Mouse (Mus musculus) left cerebral cortex, adult 18-20 months (tissue): ENCODE measurements at regions not wholly inside any gene's neighbourhood (a gene's known extent, or its start where the extent isn't known, plus 50 kb on each side); places are given as distances from the start of the nearest gene placed in this dataset.

ENCODE experiments used
- DNase-seq, 2 experiments: peaks; one replicate each; pipeline ENCODE4 v3.0.0; 2021 to 2022; ENCODE audit warnings: low spot score in 2 of 2, mixed read lengths in 1 of 2

DNA sequence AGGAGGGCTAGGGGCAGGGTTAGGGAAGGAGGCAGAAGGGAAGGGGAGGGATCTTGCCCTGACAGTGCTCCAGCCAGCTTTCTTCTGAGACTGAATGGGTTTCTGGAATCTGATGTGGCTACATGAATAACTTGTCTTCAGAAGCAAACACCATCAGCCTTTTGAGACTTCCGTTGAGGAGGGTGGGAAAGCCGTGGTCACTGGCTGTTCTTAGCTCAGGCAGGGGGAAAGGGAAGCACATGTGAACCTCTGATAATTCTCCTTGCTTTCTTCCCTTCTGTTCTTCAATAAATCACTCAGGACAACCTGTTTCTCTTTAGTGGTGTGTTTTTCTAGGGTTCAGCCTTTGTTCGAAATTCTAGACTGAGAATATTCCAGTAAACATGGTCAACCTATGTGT lies 148.9 kb downstream of the Bcl11a start:
- DNase-seq = no peak

DNA sequence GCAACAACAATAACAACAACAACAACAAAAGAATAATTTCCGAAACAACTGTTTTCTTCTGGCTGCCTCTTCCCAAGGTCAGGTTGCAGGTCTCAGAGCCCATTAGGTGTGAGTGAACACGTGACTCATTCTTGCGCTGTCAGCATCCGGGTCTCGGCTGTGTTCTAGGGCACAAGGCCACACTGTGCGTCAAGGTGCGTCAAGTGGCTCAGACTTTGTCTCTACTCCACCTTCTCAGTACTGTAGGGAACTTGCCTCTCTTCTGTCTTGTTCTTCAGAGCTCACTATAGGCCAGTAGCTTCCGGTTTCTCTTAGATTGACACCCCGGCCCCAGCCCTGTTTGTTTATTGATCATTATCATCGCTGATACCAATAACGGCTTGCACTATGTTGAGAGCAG lies 155.5 kb downstream of the Bcl11a start:
- DNase-seq = no peak

DNA sequence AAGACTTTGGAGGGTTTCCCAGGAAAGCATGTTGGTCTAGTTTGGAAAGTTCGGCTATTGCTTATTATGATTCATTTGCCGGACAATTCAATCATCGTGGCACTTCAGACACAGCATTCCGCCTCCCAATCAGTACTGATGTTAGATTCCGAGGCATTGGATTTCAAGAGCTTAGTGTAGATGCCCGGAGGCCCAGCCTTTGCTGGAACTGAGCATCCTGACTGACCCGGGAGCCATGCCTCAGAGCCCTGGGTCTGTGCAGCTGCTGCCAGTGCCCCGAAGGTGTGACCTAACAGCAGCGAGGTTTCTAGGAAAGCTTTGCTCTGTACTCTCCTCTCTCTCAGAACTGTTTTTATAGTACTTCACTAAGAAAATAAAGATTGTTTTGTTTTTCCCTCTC lies 156.0 kb downstream of the Bcl11a start:
- no peak for DNase-seq

DNA sequence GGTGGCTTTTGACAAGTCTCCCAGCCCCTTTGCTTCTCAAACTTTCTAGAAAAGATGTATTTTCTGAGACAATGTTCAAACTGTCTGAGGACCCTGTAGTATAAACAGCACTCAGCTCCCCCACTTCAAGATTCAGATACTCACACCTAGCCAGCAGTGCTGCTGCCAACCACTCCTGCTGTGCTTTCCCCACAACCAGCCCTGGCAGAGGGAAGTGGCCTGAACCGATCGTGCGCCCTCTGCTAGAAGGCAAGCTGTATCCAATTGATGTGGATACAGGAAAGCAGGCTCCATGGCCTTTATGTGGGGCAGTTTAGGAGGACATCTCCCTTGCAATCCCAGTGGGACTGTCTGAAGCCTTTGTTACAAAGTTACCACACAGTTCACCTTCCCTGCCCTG lies 156.6 kb downstream of the Bcl11a start:
- no peak for DNase-seq

DNA sequence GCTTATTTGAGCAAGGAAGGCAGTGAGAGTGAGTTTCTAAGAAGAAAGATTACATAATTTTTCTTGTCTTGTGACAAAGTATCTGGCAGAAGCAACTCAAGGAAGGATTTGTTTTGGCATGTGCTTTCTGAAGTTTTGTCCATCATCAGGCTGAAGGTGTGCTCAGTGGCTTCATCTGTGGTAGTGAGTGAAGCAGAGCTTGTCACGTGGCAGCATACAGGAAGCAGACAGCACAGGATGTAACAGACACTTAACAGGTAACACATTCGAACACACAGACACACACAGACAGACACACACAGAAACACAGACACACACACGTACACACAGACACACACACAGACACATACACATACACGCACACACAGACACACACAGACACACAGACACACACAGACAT lies 157.5 kb downstream of the Bcl11a start:
- no peak for DNase-seq

DNA sequence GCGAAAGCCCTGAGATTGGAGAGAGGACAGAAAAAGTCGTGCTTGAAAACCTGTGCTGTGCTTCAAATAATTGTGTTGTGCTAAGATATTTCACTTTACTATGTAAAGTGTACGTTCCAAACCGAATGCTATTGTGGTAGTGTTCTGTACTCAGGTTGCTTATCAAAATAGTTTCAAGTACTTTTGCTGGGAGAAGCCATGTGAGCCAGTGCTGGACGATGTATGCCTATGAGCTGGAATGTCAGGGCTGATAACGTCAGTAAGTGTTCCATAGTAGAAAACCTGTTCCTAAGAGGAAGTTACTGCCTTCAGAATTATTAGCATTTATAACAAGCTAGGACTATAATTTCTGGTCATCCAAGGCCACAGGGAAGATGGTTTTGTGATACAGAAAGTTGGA lies 161.8 kb downstream of the Bcl11a start:
- DNase-seq = no peak

DNA sequence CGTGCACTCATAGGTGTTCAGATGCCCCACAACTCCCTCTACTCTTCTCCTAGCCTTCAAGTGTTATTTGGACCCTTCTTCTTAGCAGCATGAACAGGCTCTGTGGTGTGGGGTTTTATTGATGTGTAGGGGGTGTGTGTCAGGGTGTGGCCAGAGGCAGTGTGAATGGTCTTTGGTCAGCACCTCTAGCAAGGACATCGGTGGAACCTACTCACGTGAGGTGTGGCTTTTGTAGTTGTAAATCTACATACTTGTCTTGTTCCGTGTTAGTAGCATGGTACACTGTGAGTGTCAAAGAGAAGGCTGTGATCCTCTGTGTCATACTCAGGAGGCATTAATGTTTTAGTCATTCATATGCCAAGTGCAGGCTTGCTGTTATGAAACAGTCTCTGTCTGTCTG lies 164.2 kb downstream of the Bcl11a start:
- DNase-seq = no peak

DNA sequence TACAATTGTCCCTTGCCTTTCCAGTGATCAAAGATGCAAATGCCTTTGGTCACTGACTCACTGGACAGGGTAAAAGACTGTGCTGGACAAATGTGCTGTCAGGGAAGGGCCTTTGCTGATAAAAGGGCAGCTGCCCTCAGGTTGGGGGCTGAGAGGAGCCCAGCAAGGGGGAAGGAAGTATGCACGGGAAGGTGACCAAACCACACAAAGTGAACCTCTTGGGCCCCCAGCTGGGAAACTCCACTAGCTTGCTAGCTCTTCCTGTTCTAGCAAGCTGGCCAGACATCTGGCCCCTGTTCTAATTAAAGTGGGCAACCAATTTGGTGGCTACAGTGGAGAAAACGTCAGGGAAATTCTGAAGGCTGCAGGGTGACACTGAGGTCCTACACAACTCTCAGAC lies 165.0 kb downstream of the Bcl11a start:
- no peak for DNase-seq

DNA sequence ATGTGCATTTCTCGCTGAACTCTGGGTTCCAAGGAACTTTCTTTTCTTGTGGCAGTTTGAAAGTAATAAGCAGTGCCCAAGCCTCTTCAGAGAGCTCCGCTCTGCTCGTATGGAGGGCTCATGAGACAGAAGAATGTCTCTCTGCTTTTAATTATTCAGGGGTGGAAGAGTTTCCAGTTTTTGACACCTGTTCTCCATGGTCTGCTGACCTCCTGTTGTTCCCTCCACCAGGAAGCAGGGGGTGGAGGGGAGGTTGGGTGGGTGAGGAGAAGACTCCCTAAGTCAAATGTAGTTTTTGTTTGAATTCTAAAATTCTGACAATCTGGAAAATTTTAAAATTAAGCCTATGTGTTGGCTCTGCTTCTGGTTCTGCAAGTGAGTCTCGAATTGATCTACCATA lies 167.5 kb downstream of the Bcl11a start:
- no peak for DNase-seq

DNA sequence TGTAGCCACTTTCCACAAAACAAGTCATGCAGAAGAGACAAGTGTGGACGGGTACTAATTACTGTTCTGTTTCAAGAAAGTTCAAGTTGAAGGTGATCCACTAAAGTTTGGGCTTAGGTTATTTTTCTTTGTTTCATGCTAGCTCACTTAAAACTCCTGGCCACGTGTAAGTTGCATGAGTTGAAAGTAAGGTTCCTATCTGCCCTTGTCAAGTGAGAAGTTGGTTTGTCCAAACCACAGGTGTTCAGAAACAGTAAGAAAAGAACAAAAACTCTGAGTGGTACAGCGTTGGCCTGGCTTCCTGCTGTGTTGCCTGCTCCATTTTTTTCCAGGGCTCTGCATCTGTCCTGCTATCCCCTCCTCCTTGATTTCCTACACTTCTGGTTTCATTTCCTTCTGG lies 168.5 kb downstream of the Bcl11a start:
- no peak for DNase-seq

DNA sequence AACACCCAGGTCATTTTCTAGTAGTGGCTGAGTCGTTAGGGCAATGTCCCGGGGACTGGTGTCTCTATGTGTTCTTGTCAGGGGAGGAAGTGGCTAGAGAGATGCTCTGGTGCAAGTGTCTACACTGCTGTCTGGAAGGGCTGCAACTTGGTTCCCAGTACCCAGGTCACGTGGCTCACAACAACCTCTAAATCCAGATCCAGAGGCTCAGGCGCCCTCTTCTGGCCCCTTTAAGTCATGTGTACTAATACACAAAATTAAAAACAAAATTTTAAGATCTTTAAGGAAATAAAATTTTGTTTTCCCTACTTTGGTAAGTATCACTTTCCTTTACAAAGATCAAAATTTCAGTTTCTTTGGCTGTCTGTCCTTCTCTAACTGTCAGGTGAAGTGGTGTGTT lies 169.4 kb downstream of the Bcl11a start:
- no peak for DNase-seq

DNA sequence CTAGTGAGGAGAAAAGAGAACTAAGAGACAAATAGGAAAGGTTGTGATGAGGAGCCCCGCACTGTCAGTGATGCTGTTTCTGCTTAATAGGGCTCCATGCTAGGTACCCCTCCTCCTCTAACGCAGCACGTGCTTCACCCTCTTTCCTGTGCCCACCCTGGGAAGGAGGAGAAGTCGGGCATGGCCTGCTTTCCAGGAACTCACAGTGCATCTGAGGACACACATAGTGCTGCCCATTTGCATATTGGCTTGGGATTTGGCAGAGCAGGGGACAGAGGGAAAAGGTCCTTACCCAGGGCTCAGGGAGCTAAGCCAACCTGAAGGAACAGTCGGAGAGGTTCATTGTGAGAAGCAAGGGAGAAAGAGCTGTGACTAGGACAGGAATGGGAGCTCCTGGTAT lies 173.7 kb downstream of the Bcl11a start:
- DNase-seq = no peak

DNA sequence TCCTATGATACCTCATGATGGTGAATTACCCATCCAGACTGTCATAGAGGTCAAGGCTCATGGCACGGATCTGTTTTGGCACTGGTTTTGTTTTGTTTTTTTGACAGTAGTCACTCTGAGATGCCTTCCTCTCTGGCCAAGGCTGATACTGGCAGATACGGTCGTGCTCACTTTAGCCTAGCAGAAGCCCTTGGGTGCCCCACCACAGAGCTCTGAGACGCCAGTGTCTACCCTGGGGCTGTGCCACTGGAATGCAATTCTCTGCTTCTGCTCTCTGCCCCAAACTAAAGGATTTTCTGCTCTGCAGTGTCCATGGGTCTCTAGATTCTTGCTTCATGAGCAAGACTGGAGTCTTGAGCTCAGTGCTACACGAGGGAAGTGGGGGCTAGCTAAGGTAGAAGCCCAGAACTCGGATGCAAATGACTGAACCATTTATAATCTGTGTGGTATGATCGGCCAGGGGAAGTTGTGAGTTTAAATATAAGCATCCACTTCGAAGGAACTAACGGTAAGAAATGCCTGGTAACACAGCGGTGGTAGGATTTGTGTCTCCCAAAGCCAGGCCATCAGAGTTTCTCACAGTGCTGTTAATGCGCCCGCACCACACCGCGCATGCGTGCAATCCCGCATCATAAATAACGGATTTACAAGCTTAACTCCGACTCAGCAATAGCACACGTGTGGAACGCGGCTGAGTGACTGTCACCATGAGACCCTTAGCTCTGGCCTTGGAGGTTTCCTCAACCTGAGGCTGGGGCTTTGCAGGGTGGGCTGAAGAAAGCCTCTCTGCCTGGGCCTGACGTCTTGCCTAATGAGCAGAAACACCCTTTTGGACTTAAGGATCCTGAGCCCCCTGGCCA lies 177.6 kb downstream of the Bcl11a start:
- no peak for DNase-seq

DNA sequence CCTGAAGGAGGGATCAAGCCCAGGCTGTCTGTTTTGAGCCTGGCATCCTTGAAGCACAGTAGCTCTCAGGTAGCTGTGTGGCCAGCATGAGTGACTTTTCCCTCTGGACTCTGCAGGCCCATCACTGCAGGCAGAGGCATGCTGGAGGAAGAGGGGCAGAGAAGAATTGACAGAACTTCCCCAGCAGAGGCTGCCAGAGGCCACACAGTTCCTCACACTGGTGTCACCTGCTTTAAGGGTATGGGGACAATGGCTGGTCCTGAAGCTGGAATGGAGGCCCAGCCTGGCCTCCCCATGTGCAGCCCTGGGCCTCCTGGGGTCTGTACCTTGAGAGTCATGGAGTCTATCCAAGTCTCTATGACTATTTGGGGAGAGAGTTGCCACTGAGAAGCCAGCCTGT lies 179.9 kb downstream of the Bcl11a start:
- no peak for DNase-seq

DNA sequence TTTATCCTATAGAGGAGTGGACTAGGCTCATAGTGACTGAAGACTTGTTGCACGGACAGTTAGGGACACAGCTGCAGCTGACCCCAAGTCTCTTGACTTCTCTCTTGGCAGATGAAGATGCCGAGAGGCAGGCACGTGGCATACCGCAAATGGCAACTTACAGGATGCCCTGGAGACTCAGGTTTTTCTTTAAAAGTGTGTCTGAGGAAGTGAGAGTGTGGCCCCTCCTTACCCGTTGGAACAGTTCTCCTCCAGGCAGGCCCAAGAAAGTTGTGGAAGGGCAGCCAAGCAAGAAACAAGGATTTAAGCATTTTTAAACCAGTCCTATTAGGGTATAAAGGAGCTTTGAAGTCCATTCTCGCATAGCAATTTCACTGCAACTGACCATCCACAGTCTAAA lies 180.5 kb downstream of the Bcl11a start:
- DNase-seq = no peak

DNA sequence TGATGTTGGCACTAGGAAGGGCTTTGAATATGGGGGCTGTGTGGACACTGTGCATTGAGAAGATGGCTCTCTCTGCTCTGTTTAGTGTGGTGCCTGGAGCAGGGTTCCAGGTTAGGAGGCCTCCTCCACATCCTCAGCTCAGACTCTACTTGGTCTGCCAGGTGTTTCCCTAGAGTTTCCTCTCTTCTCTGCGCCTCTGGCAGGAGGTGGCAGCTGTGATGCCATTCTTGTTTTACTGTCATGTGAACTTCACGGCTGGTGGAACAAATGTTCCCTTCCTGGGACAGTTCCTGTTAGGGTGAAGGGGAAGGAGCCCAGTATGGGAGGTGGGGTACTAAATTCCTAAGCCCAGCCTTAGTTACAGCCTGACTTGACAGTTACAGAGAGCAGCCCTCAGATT lies 181.8 kb downstream of the Bcl11a start:
- DNase-seq = no peak

DNA sequence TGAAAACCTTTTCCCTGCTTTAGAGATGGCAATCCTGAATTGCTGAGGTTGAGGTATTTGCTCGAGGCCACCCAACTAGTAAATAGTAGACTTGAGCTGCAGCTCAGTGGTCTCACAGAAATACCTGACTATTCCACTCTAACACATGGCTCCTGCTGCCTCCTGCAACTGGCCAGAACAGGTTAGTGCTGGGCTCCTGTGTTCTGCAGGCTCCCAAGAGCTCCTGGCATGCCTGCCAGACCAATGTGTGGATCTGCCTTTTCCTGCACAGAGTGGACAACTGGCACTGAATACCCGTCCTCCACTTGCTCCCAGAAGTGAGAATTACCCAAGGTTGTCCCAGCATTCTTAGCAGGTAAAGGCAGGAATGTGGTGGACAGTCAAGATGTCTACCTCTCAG lies 191.2 kb downstream of the Bcl11a start:
- no peak for DNase-seq

DNA sequence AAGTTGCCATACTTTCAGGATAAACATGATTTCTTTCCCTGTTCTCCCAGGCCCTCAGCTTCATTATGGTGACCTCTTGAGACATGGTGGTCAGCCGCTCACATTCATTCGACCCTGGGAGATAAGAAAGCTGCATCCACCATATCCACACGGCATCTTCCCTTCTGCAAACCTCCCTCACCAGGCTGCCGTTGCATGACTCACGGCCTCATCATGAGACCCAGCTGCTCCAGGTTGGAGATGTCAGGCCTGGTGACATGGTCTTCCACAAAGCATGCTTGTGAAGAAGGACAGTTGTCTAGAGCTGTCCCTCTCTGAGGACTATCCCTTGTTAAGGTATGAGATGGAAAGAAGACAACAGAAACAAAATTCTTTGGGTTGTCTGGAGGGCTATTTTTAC lies 203.8 kb downstream of the Bcl11a start:
- DNase-seq = peak in 1 of 2 experiments; percentile 9

DNA sequence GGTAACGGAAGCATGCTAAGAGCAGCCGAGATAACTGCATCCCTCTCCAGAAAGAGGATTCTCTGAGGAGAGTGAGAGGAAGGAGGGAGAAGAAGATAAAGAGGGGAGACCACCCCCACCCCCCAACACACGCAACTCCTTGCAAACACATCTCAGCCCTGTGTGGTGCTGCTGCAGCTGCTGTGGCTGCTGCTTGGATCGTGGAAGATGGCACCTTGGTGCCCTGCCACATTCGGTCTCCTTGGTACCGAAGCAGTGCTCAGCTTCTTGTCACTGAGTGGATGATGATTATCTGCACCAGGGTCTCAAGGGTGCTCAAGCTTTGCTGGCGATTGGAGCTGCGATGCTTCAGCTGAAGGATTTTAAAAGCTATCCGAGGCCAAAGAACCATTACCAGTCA lies 204.7 kb downstream of the Bcl11a start:
- peak in 1 of 2 experiments; percentile 7 for DNase-seq

DNA sequence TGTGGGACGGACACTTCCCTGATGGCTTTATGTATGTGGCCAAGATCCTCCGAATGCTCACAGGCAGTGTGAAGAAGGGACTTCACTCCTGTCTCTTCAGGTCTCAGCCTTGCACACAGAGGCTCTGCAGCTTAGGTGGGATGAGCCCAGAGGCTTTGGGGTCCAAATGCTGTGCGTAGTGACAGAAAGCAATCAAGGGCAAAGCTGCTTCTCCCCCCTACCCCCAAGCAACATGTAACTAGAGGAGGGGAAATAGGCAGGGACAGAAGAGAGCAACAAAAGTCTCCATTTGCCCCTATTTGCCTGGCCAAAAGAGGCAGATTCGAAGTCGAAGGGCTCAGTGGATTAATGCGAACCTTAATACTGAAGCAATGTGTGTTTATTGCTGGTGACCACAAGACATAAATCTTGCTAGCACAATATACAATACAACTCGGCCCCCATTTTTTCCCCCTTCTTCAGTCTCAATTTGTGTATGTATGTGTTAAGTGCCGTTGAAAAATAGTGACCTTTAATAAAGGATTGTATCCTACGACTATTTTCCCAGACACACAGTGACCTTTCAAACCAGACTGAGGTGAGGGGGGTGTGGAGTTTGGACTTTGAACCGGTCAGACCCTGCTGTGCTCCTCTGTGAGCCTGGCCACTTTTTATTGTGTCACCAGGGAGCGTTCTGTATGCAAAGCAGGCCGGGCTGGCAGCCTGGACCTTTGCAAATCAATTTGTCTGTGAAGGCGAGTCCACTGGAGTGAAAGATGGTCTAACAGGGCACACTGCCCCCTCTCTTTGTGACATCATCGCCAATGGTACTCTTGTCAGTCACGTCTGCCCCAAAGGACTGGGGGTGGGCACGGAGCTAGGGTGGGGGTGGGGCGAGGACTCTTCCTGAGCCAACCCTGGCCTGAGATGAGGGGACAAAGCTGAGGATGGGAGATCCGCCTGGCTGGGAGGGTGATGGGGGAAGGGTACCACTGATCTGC lies 208.6 kb downstream of the Bcl11a start:
- no peak for DNase-seq

DNA sequence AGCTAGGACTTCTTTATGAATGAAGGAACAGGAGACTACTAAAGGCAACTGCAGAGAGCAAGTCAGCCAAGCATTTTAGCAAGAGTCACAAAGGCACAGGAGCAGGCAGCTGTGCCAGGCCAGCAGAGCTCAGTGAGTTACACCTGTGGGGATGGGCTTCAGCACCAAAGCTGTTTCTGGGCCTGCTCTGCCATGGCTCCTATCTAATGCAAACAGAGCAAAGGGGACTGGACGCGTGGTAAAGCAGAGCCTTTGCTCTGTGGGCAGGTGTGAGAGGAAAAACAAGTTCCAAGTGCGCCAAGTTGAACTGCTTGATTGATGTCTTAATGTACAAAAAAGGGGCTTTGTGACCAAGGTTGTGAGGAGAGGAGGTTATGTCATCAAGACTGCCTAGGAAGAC lies 215.4 kb downstream of the Bcl11a start:
- no peak for DNase-seq

DNA sequence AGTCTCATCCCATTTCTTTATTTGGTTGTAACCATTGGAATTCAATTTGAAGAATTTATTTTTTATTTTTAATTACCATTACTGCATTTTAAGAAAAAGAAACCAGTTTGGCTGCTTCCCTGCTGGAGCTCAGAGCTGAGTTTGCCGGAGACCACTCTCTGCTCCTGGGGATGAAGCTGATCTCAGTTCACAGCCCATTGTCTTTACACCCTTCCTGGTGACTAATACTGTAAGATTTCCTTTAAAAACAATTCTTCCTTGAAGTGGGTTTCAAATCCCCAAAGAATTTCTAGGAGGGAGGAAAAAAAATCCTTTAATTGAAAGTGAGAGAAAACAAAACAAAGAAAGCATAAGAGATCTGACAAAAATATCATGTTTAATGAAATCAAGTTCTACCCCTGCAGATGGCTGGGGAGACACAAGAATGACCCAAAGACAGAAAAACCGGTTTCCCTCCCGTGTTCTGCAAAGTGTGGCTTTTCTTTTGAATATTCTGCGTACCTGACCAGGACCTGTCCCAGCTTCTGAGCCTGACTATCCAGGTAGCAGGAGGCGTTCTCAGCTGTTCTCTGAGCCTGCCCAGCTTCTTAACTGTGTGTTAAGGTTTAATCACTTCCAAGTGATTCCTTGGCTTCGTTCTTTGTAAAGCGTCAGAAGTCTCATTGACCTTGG lies 216.1 kb downstream of the Bcl11a start:
- DNase-seq = no peak
